Mouse (Mus musculus) bone marrow macrophage, adult 2 months (primary cell): ENCODE data around the gene Stpg4.

Experiments used
- CTCF ChIP-seq: IDR thresholded peaks from 2 replicates; pipeline ENCODE4 v1.5.1; 2012; ENCODE audit warnings: low read depth, mild to moderate bottlenecking, low read length, moderate library complexity
- POLR2A ChIP-seq: IDR thresholded peaks from 2 replicates; pipeline ENCODE4 v1.6.1; 2012; ENCODE audit warnings: mild to moderate bottlenecking, low read depth, low read length, borderline replicate concordance

GRCm38 (mm10) chr17:87454121-87454520 is 26.6 kb upstream of the Stpg4 start:
- no peak for TF ChIP-seq POLR2A
- no peak for TF ChIP-seq CTCF
